Comparison of ENCODE assay signal across 8 mouse cellular contexts in genomic region chr9:106242813-106243488, GRCm38 (mm10). TPM values are rescaled to one million over a fixed set of nuclear protein-coding genes. Genes with fewer than 3 reads are reported as not detected.
DNase-seq lines count a peak whose midpoint lies in the region; ATAC-seq and TF ChIP-seq lines count a peak whose summit lies in the region.
"Had no signal": no experiment of that assay in that cellular context is flagged by ENCODE, and none has a peak within 500 bp of the region (broad histone marks: within the 10 kb centered on the region; RNA-seq: fewer than 3 reads in every experiment).

No protein-coding gene starts in this region.

- WGBS in limb, embryonic 15.5 days = 51% methylated on average over 19 of the region's 19 CpGs

- TF ChIP-seq POLR2A in ES-Bruce4 (IDR thresholded peaks at IDR 0.05; ENCODE audit: insufficient read depth, low read length) = no peak

- TF ChIP-seq EP300 in ES-Bruce4 (IDR thresholded peaks at IDR 0.05; ENCODE audit: insufficient read depth, low read depth, low read length) = no peak

- H3K9me3 ChIP-seq in ES-Bruce4 (replicated peaks; ENCODE audit: control insufficient read depth, insufficient read depth, low read length, poor library complexity, severe bottlenecking) = no peaks in the 10 kb centered on the region
- H3K9me3 ChIP-seq in limb, embryonic 15.5 days = no peaks in the 10 kb centered on the region
- H3K9me3 ChIP-seq: neural tube, embryonic 12.5 days had no signal

- ATAC-seq in limb, embryonic 15.5 days (ENCODE audit: insufficient number of reproducible peaks, low FRiP score, low TSS enrichment, low read depth) = no peak

- DNase-seq in adrenal gland, postnatal 14 days = peak; percentile 77
- DNase-seq in heart, adult 18-20 months = peak; percentile 53 to 73
- no peak for DNase-seq in retina, postnatal 1 day
- DNase-seq in ovary, adult 18-20 months (ENCODE audit: low spot score) = no peak
- DNase-seq in layer of hippocampus, adult 9-11 months = no peak

- H3K27me3 ChIP-seq in ES-Bruce4 (ENCODE audit: control insufficient read depth, insufficient read depth, low read length, poor library complexity, severe bottlenecking) = no peaks in the 10 kb centered on the region
- H3K27me3 ChIP-seq in limb, embryonic 15.5 days = no peaks in the 10 kb centered on the region
- H3K27me3 ChIP-seq: neural tube, embryonic 12.5 days had no signal

- no peak for TF ChIP-seq CTCF in ES-Bruce4 (IDR thresholded peaks at IDR 0.05; ENCODE audit: low read depth, low read length)

- H3K4me3 ChIP-seq in ES-Bruce4 (ENCODE audit: low read depth, low read length) = peak overlapping the region; percentile 22
- no peak overlapping the region for H3K4me3 ChIP-seq in limb, embryonic 15.5 days
- H3K4me3 ChIP-seq: neural tube, embryonic 12.5 days had no signal

- no peaks in the 10 kb centered on the region for H3K4me1 ChIP-seq in ES-Bruce4 (ENCODE audit: control insufficient read depth, insufficient read depth, low read length)
- H3K4me1 ChIP-seq in limb, embryonic 15.5 days = peaks cover 19% of the 10 kb centered on the region

- H3K4me2 ChIP-seq in limb, embryonic 15.5 days = no peak overlapping the region
- H3K4me2 ChIP-seq: neural tube, embryonic 12.5 days had no signal

- H3K9ac ChIP-seq in ES-Bruce4 (ENCODE audit: low read depth, poor library complexity, severe bottlenecking) = no peak overlapping the region
- H3K9ac ChIP-seq in limb, embryonic 15.5 days = no peak overlapping the region
- H3K9ac ChIP-seq: neural tube, embryonic 12.5 days had no signal

- H3K36me3 ChIP-seq in ES-Bruce4 (ENCODE audit: control insufficient read depth, insufficient read depth, low read length, poor library complexity, severe bottlenecking) = 0 out of 2 replicates have a peak, but pooled peaks cover 2% of the 10 kb centered on the region
- H3K36me3 ChIP-seq in limb, embryonic 15.5 days = peaks cover 60% of the 10 kb centered on the region

- no peak overlapping the region for H3K27ac ChIP-seq in ES-Bruce4 (ENCODE audit: insufficient read depth, low read length)
- H3K27ac ChIP-seq in limb, embryonic 15.5 days = peak overlapping the region; percentile 59
- H3K27ac ChIP-seq: neural tube, embryonic 12.5 days had no signal

RNA-seq across cellular contexts. Expression of gene Alas1, which starts 5.5 kb away (rescaled TPM):
- 39.8 and 41.9 TPM in 2 replicates for polyA plus RNA-seq in ES-Bruce4 (2011; ENCODE audit: insufficient read depth, insufficient read length, low read depth, missing spikeins)
- total RNA-seq in adrenal gland, postnatal 14 days (2021) = 1,325 and 1,932 TPM in 2 replicates
- 100 to 1,000 TPM; 345 to 482 TPM for total RNA-seq in heart, adult 18-20 months (2021)
- 100 and 110 TPM in 2 replicates for polyA plus RNA-seq in limb, embryonic 15.5 days (2015; fragmentation: Nextera tagmentation; extraction: Ambion mirVana)

RNA-seq across cellular contexts. Expression of gene Tlr9, which starts 20.6 kb away (rescaled TPM):
- not detected in 2 replicates for polyA plus RNA-seq in ES-Bruce4 (2011; ENCODE audit: insufficient read depth, insufficient read length, low read depth, missing spikeins)
- 1.3 and 3.8 TPM in 2 replicates for total RNA-seq in adrenal gland, postnatal 14 days (2021)
- total RNA-seq in heart, adult 18-20 months (2021) = 1 to 10 TPM in 1 of 2 experiments, under 1 TPM in 1; 0.45 to 1.3 TPM
- 0.07 and 0.12 TPM in 2 replicates for polyA plus RNA-seq in limb, embryonic 15.5 days (2015; fragmentation: Nextera tagmentation; extraction: Ambion mirVana)
- polyA plus RNA-seq: neural tube, embryonic 12.5 days had no signal

RNA-seq across cellular contexts. Expression of gene Poc1a, which starts 37.9 kb away (rescaled TPM):
- 24.1 and 24.3 TPM in 2 replicates for polyA plus RNA-seq in ES-Bruce4 (2011; ENCODE audit: insufficient read depth, insufficient read length, low read depth, missing spikeins)
- 7.9 and 8.3 TPM in 2 replicates for total RNA-seq in adrenal gland, postnatal 14 days (2021)
- 1 to 10 TPM; 4.0 to 4.2 TPM for total RNA-seq in heart, adult 18-20 months (2021)
- polyA plus RNA-seq in limb, embryonic 15.5 days (2015; fragmentation: Nextera tagmentation; extraction: Ambion mirVana) = 19.1 and 21.3 TPM in 2 replicates

RNA-seq across cellular contexts. Expression of gene Twf2, which starts 40.0 kb away (rescaled TPM):
- polyA plus RNA-seq in ES-Bruce4 (2011; ENCODE audit: insufficient read depth, insufficient read length, low read depth, missing spikeins) = 27.3 and 36.7 TPM in 2 replicates
- 43.6 and 54.3 TPM in 2 replicates for total RNA-seq in adrenal gland, postnatal 14 days (2021)
- total RNA-seq in heart, adult 18-20 months (2021) = 100 to 1,000 TPM; 229 to 242 TPM
- polyA plus RNA-seq in limb, embryonic 15.5 days (2015; fragmentation: Nextera tagmentation; extraction: Ambion mirVana) = 60.0 and 68.5 TPM in 2 replicates

RNA-seq across cellular contexts. Expression of gene Ppm1m, which starts 43.4 kb away (rescaled TPM):
- 23.2 and 23.4 TPM in 2 replicates for polyA plus RNA-seq in ES-Bruce4 (2011; ENCODE audit: insufficient read depth, insufficient read length, low read depth, missing spikeins)
- 133 and 136 TPM in 2 replicates for total RNA-seq in adrenal gland, postnatal 14 days (2021)
- 10 to 100 TPM; 11.8 to 15.0 TPM for total RNA-seq in heart, adult 18-20 months (2021)
- polyA plus RNA-seq in limb, embryonic 15.5 days (2015; fragmentation: Nextera tagmentation; extraction: Ambion mirVana) = 48.6 and 52.2 TPM in 2 replicates

Comparison
In these comparisons a context has a peak if more than half of its experiments do, and no peak if none do; other contexts are left out.
1. DNase-seq: peak in adrenal gland, postnatal 14 days (single experiment) and heart, adult 18-20 months (2 of 2); none in retina, postnatal 1 day (single experiment), ovary, adult 18-20 months (single experiment) and layer of hippocampus, adult 9-11 months (single experiment).